Mouse (Mus musculus) lung, adult 18-20 months (tissue): ENCODE results near the gene Smap2.
A peak's percentile ranks its signal among the peaks of the same experiment; 100 is the strongest.
"Not testable (repeated sequence)": the region's sequence is repeated elsewhere in the genome, so short reads cannot be mapped to it uniquely, and the experiment has no call there.

Source experiments
- DNase-seq, 2 experiments: peaks; one replicate each; pipeline ENCODE4 v3.0.0; 2022; ENCODE audit warnings: mixed read lengths in 2 of 2

The Smap2 gene

GRCm38 (mm10) chr4:121016928-121017657, at the start of gene Smap2:
Smap2 (minus strand) TSS chr4:121017247.
- peak; percentile 98 to 99 for DNase-seq

DNA sequence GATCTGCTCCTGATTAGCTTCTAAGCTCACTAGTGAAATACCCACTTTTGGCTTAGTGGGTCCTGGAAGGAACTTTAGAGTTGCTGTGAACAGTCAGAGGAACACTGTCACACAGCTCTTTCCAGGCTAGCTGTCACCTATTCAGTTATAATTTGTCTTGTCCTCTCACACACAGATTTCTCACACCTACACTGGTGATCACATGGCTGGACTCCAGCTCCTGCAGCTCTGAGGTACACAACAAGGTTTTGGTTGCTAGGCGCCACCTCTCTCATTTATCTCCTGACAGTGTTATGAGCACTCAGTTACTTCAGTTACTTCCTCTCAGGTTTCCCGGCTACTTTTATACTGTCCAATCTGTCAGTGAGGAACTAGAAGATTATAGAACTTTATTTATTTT, 48.3 kb upstream of the Smap2 start:
- DNase-seq = no peak

DNA sequence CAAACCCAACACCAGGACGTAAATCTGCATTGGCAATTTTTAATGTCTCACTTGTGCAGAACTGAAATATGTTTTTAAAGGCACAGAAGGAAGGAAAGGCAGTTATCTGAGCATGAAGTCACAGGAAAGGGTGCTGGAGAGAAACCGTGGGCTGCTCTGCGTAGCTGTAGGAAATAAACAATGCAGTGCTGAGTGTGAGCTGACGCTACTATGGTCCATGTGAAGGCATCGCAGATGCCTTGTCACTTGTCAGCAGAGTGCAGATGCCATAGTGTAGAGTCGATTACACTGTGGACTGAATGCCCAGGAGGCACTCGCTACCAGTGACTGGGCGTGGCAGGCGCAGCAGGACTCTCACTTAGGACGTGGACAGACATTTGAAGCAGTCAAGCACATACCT, 42.2 kb upstream of the Smap2 start:
- not testable (repeated sequence) for DNase-seq

DNA sequence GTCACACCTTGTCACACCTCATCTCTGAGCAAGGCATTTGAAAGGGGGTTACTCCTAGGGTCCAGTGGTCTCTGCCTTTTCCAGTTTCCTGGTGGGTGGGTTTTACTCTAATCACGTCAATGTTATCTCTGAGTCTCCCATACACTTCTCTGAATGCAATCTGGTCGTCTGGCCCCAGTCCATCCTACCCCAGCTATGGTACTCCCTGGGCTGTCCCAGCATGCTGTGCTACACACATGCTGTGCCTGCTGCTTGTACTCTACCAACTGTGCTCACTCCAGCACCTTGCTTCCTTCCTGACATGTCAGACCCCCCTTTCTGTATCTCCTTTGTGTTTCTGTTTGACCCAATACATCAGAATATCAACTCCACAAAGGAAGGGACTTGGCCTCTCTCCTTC, 40.0 kb upstream of the Smap2 start:
- no peak for DNase-seq

DNA sequence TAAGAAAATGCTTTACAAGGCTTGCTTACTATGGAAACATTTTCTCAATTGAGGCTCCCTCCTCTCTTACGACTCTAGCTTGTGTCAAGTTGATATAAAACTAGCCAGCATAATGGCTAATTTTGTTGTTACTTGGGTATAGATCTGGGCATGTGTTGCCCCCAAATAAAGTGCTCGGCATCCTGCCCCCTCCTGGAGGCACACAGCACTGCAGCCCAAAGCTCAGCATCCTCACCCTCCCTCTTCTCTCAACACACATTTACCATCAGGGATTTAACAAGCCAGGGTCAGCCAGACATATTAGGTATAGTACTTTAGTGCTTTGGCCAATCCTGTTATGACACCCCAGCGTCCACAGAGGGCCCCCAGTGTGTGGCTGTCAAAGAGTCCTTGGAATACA, 39.3 kb upstream of the Smap2 start:
- DNase-seq = no peak

DNA sequence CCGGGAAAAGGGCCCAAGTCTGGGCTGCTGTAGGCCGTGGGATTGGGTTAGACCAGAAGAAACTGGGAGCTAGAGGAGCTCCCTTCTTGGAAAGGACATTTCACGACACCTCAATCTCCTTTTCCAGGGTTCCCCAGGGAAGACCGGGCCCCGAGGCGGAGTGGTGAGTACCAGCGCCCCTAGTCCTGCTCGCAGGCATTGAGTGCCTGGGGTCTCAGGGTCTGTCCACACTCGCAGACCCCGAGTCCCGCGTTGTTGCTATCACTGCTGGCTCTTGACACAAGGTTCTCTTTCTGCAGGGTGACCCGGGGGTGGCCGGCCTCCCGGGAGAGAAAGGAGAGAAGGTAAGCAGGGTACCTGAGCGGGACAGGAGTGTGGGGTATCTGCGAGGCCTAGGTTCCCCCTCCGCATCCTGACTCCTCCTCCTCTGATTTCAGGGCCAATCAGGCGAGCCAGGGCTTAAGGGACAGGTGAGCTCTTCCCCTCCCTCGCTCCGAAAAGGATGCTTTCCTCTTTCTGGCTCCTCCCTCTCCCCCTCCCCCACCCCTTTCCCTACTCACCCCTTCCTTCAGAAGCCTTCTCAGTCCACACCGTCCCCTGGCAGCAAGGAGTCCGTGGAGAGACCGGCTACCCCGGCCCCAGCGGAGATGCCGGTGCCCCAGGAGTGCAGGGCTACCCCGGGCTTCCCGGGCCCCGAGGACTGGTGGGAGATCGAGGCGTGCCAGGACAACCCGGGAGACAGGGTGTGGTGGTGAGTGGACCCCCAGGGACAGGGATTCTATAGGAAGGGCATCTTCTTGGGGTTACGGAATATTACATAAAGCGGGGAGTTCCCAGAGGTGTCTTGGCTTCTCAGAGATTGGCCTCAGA, 35.6 kb upstream of the Smap2 start:
- no peak for DNase-seq

DNA sequence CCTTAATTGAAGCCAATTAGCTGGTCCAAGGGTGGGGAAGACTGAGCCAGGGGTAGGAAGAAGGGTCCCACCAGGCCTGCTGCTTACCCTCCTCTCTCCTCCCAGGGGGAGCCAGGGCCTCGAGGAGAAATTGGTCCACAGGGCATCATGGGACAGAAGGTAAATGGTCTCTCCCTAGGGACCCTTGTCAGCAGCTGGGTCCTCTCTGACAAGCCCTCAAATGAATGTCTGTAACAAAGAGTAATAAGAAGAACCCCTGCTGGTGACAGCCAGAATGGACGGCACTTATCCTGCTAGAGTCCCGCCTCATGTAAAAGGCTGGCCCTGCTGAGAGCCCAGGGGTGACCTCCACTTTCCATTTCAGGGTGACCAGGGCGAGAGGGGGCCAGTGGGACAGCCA, 34.8 kb upstream of the Smap2 start:
- no peak for DNase-seq

- no peak for DNase-seq
These were observed 25.9 kb upstream of the Smap2 start for GRCm38 (mm10) chr4:121042946-121043345.

- no peak for DNase-seq
These were observed 25.4 kb upstream of the Smap2 start for GRCm38 (mm10) chr4:121042472-121042871.

- DNase-seq = peak; percentile 40
These were observed 24.0 kb upstream of the Smap2 start for GRCm38 (mm10) chr4:121040897-121041671.

GRCm38 (mm10) chr4:121040323-121040722, 23.3 kb upstream of the Smap2 start:
- DNase-seq = no peak

GRCm38 (mm10) chr4:121039331-121040115, 22.5 kb upstream of the Smap2 start, which contains the start of gene Col9a2:
Col9a2 (plus strand) TSS chr4:121039385.
- DNase-seq = no peak

DNA sequence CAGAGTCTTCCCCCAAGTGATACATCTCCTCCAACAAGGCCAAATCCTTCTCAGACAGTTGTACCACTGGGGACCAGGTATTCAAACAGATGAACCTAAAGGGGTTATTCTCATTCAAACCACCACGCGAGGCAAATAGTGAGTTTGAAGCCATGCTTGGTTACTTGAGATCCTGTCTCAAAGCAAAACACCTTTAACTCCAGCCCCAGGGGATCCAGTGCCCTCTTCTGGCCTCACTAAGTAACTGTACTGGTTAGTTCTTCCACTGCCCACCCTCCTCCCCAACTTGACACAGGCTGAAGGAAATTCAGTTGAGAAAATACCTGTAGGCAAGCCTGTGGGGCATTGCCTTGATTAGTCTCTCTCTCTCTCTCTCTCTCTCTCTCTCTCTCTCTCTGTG, 16.0 kb upstream of the Smap2 start:
- no peak for DNase-seq

- DNase-seq = no peak
These were observed 14.4 kb upstream of the Smap2 start for GRCm38 (mm10) chr4:121031440-121031839.

DNA sequence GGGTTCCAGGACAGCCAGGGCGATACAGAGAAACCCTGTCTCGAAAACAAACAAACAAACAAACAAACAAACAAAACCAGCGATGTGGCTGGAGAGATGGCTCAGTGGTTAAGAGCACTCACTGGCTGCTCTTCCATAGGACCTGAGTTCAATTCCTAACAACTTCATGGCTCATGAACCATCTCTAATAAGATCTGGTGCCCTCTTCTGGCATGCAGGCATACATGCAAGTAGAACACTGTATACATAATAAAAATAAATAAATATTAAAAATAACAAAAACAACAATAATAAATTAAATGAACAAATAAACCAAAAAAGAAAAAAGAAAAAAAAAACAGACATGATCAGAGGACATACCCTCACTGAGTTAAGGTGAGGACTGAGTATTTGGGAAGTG, 12.6 kb upstream of the Smap2 start:
- DNase-seq = no peak

GRCm38 (mm10) chr4:121028659-121029392, 11.8 kb upstream of the Smap2 start:
- DNase-seq = peak; percentile 30 to 36

DNA sequence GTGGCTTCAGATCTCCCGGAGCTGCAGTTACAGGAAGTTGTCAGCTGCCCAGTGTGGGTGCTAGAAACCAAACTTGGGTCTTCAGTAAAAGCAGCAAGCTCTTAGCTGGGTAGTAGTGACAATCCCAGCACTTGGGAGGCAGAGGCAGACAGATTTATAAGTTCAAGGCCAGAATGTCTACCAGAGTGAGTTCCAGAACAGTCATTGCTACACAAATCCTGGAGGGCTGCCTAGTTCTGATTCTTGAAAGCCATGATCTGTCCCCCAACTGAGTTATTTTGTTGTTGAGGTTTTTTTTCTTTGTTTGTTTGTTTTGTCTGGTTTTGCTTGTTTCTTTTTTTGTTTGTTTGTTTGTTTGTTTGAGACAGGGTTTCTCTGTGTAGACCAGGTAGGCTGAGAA, 11.1 kb upstream of the Smap2 start:
- DNase-seq = no peak

GRCm38 (mm10) chr4:121025681-121026080, 8.6 kb upstream of the Smap2 start:
- peak in 1 of 2 experiments; percentile 24 for DNase-seq

DNA sequence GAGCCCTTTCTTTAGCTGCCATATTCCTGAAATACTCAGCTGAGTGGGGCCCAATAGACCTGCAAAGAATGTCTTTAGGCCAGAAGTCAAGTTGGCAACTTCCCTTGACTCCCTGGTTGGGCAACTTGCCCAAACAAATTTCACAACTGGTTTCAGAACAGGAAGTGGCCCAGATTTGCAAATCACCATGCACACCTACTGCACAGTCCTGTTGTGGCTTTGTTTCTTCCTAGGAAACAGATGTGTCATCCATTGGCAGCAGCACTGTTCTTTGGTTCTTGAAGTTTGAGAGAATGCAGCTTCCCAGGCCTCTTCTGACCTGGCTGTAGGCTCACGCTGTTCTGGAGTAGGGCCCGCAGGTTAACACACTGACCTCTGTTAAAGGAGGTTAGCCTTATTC, 6.9 kb upstream of the Smap2 start:
- peak; percentile 85 to 91 for DNase-seq

- DNase-seq = no peak
These were observed 6.4 kb upstream of the Smap2 start for GRCm38 (mm10) chr4:121023464-121023863.

DNA sequence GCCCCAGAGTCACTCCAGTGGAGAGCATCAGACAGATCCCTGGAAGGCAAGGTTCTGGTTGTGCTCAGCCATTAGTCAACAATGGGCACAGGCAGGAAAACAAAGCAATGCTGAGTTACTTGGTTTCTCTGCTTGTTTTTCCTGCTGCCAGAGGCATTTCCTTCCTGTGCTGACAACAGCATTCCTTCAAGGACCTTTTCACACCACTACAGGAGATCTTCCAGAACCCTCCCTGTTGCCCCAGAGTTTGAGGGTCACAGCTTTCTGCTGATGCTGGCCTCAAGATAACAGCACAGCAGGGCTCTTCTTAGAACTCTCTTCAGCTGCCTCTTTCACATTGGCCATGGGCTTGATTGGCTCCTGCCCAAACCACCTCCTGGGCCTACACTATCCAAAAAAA, 4.9 kb upstream of the Smap2 start:
- DNase-seq = no peak
